Mouse (Mus musculus) regulatory T cell (primary cell): ENCODE data around the gene Car5a.

Experiments
- in situ Hi-C: fragments of 300-600 bp; cut with MboI, MseI; formaldehyde crosslinking; loops from one replicate; pipeline ENCODE4 v1.15.1; 2025; ENCODE audit warnings: high pct_unique_total_duplicates

Car5a gene

DNA sequence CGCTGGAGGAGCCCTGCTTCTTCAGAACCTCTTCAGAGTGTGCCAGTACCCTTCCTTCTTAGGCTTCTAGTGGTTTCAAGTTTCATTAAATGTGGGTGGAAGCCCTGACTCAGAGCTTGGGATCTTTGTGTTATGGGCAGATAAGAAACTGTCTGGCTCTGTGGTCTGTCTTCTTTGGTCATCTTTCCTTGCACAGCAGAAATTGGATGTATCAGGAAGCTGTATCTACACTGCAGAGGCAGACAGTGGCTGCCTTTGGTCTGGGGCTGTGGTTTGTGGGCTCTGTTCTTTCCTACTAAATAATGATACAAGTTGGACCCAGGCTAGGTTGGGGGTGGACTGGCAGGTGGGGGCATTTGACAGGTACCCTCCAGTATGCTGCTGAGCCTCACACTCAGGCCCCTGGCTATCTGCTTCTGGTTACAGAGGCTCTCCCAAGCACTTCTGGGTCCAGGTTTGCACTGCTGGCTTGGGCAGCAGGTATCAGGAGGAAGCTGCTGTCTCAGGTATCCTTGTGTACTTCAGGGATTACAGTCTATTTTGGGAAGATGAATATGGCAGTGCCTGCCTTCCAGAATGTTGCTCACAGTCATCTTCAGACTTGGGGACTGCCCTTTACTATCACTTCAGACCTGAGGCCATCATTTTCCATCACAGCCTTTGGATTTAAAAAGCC lies 11.3 kb upstream of the Car5a start:
- in situ Hi-C loops: loop anchor here (10.0 kb wide), 2 partner anchors 419 to 1239 kb away; partner anchors contain the start of gene Zc3h18

- in situ Hi-C loops: loop anchor here (10.0 kb wide), 2 partner anchors 420 to 1240 kb away; partner anchors contain the start of gene Zc3h18
Observed at GRCm38 (mm10) chr8:121954981-121955555, 10.4 kb upstream of the Car5a start.

GRCm38 (mm10) chr8:121953821-121954545 lies 9.3 kb upstream of the Car5a start:
- in situ Hi-C loops: loop anchor here (10.0 kb wide), 2 partner anchors 421 to 1241 kb away; partner anchors contain the start of gene Zc3h18

DNA sequence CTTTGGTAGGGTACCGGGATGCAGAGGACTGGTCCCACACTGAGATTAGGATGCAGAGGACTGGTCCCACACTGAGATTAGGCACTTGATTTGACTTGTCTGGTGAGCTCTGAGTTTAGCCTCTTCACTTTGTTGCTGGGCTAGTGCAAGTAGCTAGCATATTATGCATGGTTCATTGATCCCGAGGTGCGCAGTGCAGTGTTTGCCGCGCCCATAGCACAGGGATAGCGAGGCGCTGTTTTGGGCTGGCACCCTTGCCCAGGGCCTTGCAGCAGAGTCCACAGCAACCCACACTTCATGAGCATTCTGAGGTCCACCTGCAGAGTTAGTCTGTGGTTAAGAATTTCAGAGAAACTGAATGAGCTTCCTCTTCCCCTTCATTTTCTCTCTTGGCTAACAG lies 8.1 kb upstream of the Car5a start:
- in situ Hi-C loops: loop anchor here (10.0 kb wide), 2 partner anchors 422 to 1242 kb away; partner anchors contain the start of gene Zc3h18

DNA sequence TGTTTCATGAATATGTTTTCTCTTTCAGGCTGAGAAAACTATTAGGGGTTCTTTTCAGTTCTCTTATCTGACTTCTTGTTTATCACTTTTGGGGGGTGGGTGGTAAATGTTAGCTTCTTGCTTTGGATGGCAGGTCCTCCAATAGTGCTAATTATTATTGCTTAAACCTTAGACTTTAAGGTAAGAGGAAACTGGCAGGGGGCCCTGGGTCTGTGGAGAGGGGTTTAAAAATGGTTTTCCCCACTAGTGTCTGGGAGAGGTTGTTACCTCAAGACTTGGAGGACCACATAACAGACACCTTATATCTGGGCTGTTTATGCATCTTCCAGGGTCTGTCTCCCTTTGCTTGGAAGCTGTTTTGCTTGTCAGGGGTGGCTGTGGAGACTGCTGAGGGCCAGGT lies 7.4 kb upstream of the Car5a start:
- in situ Hi-C loops: loop anchor here (10.0 kb wide), 2 partner anchors 423 to 1243 kb away; partner anchors contain the start of gene Zc3h18

DNA sequence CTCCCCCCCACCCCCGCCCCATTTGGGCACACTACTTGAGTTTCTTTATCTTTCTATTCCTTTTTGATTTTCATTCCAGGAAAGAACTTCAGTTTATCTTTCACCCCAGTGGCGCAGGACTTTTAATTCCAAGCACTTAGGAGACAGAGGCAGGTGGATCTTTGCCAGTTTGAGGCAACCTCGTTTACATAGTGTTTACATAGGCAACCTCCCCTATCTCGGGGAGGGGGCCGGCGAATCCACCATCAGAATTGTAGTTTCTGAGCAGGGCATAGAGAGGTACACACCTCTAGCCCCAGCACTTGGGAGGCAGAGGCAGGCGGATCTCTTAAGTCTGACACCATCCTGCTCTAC lies 6.9 kb upstream of the Car5a start:
- in situ Hi-C loops: loop anchor here (10.0 kb wide), 2 partner anchors 423 to 1243 kb away; partner anchors contain the start of gene Zc3h18

DNA sequence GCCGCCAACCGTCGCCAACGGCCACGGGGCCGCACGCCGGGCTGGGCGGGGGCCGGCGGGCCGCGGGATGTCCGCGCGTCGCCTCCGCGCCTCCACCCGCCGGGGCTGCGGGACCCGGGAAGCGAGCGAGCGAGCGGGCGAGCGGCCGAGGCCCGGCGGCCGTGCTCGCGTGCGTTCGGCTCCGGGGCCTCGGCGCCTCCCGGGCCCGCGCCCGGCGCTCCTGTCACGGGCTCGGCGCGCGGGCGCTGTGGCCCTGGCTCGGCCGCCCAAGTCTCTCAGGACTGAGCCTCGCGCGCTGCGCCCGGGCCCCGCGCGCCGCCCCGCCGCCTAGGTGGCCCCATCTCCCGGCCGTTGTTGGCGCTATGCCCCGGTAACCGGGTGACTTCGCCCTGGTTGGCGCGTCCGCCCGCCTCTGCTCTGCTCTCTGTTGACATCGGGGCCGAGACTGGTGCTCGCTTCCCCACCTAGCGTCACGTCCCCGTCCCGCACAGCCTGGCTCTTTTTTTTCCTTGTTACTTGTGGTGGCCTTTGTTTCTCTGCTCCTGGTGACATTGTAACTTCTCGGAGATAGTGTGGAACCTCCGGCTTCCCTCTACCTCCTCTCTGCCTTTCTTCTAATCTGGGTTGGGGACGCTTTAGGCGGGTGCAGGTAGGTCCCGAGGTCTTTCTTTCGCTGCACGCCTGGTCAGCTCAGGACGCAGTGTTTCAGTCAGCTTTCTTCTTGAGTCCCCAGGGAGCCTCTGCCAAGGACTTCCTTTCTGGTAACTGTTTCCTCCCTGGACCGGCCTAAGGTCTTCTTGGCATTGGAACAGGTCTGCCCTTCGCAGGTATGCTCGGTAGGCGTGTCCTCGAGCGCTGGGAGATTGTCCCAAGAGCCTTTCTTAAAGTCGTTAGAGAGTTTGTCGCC lies 6.3 kb upstream of the Car5a start:
- in situ Hi-C loops: loop anchor here (10.0 kb wide), 2 partner anchors 424 to 1244 kb away; partner anchors contain the start of gene Zc3h18

DNA sequence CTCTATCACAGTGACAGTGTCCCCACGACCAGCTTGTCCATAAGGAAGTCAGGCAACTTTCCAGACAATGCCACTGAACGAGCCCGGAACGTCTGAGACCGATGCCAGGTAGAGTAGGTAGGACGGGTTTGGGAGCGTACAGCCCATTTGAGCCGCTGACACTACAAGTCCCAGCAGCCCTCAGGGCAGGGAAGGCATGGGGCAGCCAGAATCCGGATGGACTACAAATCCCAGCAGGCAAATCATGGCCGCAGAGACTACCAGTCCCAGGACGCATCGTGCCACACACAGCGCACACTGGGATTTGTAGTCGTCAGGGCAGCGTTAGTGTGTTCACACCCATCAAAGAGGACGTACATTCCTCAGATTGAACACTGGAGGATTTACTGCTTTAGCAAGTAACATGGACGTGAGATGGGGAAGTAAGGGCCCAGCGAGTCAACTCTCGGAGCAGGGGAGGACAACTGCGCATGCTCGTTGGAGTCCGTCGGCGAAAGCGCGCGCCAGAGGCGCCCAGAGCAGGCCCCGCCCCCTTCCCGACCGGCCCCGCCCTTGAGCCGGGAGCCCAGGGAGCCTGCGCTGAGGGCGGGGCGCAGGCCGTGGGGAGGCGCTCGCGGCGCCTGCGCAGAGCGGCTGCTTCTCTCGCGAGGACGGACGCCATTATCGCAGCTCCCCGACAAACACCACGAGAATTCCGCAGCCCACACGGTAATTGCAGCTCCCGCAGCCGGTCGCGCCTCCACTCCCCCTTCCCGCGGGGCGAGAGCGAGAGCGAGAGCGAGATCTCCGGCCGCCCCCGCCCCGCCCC lies 5.4 kb upstream of the Car5a start:
- in situ Hi-C loops: loop anchor here (5.0 to 10.0 kb wide), 3 partner anchors 38 to 1245 kb away; partner anchors contain the start of gene Zc3h18

- in situ Hi-C loops: loop anchor here (5.0 kb wide), 1 partner anchor 37 kb away; no protein-coding TSS in a partner anchor
Observed at GRCm38 (mm10) chr8:121949222-121949800, 4.6 kb upstream of the Car5a start, which contains the start of gene Banp. Gene Banp, plus strand, starts transcription at chr8:121949750.

DNA sequence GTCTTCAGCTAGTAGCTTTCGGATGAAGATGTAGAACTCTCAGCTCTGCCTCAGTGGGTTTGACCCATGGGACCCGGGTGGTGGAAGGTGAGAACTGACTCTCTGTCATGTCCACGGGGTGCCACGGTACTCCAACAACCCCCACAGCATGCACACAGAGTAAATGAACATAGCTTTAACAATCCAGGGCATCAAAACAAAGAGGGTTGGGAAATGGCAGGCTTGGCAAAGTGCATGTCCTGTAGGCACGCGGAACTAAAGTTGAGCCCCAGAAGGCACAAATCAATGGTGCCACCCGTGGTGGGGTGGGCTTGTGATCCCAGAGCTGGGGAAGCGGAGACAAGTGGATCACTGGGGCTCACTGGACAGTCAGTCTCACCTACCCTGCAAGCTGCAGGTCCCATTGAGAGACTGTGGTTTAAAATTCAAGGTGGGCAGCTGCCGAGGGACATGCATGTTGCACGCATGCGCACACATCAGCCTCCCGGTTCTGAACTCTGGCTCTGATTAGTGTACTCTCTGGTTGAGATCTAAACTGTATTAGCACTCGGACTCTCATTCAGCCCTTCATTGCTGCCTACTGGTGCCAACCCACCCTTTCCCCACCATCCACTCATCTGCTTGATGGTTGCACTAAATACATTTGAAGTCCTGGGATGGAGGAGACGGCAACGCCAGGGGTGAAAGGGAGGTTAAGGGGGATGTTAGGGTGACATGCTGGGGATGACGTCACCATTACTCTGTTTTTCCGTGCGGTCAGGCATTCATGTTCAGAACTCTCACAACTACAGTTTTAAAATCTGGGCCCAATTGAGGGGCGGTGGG lies 3.8 kb upstream of the Car5a start:
- in situ Hi-C loops: loop anchor here (5.0 kb wide), 1 partner anchor 36 kb away; no protein-coding TSS in a partner anchor

GRCm38 (mm10) chr8:121947753-121948141 lies 3.0 kb upstream of the Car5a start:
- in situ Hi-C loops: loop anchor here (5.0 kb wide), 1 partner anchor 35 kb away; no protein-coding TSS in a partner anchor

GRCm38 (mm10) chr8:121947047-121947752 lies 2.5 kb upstream of the Car5a start:
- in situ Hi-C loops: loop anchor here (5.0 kb wide), 1 partner anchor 35 kb away; no protein-coding TSS in a partner anchor

- in situ Hi-C loops: loop anchor here (5.0 kb wide), 1 partner anchor 34 kb away; no protein-coding TSS in a partner anchor
Observed at GRCm38 (mm10) chr8:121946351-121946750, 1.6 kb upstream of the Car5a start.

- in situ Hi-C loops: no loop called here
Observed at GRCm38 (mm10) chr8:121943716-121944115, 988 bp downstream of the Car5a start.

GRCm38 (mm10) chr8:121943057-121943540 lies 1.6 kb downstream of the Car5a start:
- in situ Hi-C loops: no loop called here

DNA sequence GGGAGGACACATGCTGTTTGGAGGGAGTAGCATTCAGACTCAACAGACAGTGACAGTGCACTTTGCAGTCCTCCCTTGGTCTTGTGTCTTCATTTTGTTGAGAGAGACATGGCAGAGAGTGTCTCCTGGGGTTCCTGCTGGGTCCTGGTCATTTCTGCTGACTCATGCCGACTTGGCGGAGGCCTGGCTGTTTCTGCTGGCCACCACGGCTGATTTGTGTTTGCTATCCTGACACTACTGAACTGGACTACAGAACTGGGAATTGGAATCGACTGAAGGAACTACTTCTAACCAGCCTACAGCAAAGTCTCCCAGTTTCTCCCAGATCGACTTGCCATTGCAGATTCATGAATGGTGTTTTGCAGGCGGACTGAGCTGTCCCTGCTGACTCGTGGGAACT lies 6.0 kb downstream of the Car5a start:
- in situ Hi-C loops: no loop called here

- in situ Hi-C loops: no loop called here
Observed at GRCm38 (mm10) chr8:121936391-121936790, 8.3 kb downstream of the Car5a start.
